Mouse (Mus musculus) spleen, postnatal 10 days (tissue): ENCODE measurements at regions not wholly inside any gene's neighbourhood (a gene's known extent, or its start where the extent isn't known, plus 50 kb on each side); places are given as distances from the start of the nearest gene placed in this dataset.

Experiments
- DNase-seq, 2 experiments: peaks; one replicate each; pipeline ENCODE4 v3.0.0; 2021 to 2022; ENCODE audit warnings: low spot score in 2 of 2

DNA sequence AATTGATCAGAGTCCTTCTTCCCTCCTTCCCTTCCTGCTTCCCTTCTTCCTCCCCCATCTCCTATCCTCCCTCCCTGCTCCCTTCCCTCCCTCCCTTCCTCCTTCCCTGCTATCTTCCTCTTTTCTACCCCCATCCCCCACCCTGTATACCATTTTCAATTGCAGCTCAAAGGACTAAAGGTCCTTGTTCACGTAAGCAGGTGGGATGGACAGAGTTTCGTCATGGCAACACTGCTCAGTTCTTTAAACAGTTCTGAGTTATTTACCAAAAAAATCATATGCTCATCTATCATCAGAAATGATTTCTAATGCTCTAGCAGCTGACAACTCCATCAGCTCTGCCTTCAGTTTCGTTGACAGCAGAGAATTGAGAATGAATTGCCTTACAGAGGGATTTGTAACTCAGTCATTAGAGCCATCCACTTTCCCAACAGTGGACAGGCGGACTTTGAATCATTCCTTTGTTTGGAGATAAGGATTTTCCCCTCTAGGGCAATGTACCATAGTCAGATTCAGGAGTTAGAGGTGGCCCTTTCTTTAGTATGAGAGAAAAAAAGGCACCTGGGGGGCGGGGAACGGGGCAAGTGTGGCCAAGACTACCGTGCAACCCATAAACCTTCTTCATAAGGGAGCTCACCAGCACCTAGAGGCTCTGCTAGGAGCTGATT lies 113.7 kb upstream of the Lrig1 start:
- DNase-seq = no peak

DNA sequence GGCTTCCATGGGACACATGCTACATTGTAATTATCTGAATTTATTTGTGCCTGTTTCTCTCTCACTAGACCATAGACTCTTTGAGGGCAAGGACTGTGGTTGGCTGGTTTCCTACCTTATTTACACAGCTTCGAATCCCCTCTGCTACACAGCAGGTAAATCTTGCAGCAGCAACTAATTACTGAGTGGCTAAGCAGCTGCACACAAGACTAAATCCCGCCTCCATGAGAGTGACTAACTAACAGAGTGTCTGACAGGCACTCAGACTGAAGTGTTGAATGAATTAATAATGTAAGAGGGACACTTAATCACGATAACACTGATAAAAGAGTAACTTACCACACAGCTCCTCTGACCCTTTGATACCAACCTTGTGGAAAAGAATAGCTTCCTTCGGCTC lies 111.9 kb upstream of the Lrig1 start:
- no peak for DNase-seq

DNA sequence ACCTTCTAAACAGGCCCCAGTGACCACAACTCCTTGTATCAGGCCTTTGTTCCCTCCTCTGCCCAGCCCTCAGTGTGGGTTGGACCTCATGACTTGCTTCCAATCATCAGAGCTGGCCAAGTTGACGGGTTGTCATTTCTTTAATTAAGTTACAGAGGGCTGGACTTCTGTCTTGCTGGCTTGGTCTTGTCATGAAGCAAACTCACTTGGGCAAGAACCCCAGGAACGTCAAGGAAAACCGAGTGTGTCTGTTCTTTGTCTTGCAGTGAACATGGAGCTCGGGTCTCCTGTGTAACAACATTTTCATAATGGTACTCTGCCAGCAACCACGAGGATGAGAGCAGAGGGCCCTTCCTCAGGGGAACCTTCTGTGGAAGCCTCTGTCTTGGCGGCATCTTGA lies 107.3 kb upstream of the Lrig1 start:
- no peak for DNase-seq

DNA sequence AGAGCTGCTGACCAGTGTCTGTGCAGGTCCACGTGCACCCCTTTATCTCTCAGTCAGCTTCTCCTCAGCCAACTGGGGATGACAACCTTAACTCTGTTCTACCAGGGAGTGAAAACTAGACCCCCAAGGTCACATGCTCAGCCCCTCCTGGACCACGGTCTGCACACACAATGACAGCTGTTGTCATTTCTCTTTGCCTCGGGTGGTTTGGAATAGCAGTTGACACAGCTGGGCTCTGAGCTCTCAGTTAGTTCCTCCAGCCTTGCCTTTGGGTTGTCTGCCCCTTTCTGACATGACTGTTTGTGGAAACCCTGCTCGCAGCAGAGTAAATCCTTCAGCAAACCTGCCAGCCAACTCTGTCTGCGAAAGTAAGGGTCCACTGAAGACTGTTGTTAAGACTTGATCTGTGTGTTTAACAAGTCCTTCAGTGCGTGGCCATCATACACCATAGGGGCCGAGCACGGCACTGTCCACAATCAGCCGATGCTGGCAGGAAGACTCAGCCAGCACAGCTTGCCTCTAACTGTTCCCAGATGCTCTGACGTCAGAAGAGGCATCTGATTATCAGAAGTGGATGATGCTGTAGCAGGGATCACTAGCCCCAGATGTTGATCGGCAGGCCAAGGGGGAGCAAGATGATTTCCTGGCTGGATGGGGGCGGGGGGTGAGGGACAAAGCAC lies 106.7 kb upstream of the Lrig1 start:
- no peak for DNase-seq

DNA sequence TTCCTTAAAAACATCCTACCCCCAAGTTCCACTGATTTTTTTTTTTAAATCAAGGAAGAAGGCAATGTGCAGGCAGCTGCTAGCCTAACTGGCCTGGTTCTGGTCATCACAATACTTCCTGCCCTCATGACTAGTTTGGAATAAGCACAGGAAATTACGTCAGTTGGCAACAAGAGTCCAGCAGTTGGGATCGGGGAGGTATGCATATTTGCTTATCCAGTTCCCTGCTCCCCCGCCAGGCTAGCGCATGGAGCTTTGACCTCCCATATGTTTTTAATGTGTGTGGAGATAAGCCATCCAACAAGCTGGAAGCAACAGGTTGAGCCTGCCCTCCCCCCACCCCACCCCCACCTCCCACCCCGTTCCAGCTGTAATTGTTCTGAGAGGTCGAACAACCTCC lies 105.7 kb upstream of the Lrig1 start:
- no peak for DNase-seq

DNA sequence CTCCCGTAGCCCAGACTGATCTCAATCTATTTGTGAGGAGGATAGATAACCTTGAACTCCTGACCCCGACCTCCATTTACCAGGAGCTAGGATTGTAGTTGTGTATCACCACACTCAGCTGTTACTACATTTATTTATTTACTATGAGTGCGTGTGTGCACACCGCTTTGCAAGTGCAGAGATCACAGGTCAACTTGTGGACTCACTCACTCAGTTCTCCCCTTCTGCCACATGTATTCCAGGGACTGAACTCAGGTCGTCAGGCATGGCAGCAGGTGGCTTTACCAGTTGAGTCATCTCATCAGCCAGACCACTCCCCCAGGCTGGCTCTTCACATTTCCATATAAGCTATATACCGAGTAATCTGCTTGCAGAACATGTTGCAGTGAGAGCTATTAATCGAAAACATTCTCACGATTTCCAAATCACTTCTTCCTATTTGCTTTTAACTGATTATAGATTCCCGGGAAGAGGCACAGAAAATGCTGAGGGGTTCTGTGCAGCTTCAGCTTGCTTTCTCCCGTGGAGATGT lies 104.4 kb upstream of the Lrig1 start:
- no peak for DNase-seq

DNA sequence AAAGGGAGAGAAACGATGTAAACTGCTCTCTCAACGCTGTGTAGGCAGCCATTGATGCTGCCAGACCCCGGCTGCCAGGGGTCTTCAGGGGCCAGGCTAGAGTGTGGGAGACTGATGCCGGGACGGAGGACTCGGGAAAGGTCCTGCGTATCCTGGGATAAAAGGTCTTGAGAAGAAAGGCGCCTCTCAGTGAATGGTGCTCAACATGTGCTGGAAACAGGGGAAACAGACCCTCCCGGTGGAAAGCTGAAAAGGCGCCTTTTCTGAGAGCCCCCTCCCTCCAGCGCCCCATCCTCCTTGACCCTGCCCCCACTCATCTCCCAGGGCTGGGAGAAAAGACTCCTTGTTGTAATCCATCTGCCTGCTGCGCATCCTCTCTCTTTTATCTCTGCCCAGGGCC lies 101.1 kb upstream of the Lrig1 start:
- no peak for DNase-seq

DNA sequence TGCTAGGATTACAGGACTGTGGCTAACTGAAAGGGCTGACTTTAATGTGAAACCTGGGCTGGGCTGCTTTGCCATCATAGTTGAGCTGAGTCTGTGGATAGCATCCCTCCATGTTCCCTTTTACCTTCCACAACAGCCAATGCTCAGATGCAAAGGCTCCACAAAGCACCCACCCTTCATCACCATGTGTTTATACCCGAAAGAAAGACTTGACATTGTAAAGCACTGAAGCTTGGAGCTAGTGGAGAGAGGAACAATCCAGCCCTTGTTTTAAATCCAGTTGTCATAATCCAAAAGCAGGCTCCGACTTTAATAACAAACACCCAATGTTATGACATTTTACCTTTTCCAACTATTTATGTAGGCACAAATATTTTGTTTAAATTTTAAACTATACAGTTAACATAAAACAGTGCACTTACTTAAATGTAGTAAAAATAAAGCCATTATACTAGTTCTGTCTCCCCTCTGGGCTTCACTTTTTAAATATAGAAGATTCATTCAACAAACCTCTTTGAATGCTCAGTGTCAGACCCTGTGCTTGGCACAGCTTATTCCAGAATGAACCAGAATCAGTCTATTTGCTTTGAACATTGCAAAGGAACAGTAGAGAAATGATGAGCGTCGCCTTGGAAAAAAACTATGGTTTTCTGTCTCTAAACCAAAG lies 98.7 kb upstream of the Lrig1 start:
- DNase-seq = no peak

DNA sequence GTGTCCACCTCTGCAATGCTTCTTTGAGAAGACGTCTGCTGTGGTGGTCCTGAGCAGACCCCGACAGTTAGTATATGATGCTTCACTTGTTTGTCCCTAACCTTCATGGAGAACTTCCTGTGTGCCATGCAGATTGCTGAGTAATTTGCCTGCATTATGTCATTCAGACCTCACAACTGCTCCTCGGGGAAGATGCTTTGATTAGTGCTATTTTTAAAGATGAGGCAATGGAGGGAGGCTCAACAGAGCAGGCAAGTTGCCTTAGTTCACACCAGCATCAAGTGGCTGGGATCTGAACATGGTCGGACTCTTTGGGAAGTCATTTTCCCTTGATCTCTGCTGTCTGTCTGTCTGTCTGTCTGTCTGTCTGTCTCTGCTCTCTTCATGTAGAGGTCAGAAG lies 95.5 kb upstream of the Lrig1 start:
- no peak for DNase-seq

DNA sequence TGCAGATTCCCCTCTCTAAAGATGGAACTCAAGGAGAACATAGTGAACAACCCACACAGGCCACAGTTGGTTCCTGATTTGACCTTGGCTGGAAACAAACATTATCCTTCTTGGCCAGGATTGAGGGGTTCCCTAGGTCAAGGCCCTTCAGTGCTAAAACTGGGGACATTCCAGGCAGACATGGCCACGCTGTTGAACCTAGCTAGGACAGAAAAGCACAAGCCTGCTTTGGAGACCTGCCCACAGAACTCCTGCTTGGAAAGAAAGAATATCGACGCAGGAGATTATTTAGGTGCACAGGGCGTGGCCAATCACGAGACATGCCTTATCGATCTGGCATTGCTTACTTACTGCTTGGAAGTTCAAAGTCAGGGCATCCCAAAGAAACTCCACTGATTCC lies 93.6 kb upstream of the Lrig1 start:
- DNase-seq = no peak

DNA sequence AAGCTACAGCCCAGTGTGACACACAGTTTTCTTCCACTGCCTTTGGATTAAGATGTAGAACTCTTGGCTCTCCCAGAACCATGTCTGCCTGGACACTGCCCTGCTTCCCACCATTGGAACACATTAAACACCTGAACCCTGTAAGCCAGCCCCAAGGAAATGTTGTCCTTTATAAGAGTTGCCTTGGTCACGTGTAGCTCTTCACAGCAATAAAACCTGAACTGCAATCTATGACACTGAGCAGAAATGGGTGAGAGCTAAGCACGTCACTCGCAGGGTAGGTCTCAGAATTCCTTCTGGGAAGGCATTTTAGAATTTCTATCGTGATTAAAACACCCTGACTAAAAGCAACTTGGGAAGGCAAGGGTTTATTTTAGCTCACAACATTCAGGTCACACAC lies 92.4 kb upstream of the Lrig1 start:
- no peak for DNase-seq

DNA sequence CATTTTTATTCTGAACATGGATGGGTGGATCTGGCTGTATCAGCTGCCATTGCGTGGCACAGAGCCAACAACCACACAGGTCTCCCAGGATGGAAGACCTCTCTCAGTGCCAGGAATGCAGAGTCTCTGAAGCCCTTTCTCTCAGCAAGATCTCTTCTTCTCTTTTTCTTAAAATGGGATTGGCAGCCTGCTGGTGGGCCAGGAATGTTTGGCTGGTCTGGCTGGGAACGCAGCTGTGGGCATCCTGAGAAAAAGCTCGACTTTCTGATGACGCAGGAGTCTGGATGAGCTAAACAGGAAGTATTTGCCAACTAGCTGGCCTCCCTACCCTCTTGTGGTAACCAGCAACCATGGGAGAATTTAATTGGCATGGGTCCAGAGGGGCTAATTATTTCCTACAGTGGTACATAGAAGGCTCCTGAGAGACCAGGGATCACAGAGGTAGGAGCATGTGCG lies 89.4 kb upstream of the Lrig1 start:
- DNase-seq = no peak

DNA sequence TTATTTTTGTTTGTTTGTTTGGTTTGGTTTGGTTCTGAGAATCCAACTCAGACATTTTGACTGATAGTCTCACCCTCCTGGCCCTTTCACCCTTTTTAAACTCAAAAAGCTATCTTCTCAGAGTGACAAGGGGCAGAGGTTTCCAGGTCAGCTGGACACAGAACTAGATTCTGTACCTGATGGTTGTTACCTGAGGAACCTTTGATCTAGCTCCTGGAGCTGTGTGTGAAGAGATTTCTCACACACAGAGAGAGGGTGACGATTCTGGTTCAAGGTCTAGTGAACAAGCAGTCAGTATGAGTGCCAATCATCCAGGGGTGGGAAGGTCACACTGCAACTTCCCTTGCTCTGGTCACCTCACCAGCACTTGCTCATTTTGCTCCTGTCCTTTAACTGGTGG lies 83.5 kb upstream of the Lrig1 start:
- no peak for DNase-seq

DNA sequence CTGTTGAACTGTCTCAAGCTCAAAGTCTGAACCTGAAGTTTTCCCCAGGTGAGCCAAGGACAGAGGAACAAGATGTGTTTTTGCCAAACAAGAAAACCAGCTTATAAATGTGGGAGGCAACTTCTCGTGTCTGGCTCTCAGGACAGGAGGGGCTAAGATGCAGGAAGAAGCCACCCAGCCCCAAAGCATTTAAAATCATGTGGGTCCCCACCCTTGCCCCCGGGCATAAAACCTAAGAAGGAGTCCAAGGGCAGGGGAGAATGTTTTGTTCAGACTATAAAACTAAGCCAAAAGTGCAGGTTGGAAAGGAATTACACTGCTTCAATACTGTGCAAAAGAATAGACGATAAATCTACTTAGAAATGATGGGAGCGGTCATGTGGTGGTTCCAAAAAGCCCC lies 80.7 kb upstream of the Lrig1 start:
- DNase-seq = no peak

DNA sequence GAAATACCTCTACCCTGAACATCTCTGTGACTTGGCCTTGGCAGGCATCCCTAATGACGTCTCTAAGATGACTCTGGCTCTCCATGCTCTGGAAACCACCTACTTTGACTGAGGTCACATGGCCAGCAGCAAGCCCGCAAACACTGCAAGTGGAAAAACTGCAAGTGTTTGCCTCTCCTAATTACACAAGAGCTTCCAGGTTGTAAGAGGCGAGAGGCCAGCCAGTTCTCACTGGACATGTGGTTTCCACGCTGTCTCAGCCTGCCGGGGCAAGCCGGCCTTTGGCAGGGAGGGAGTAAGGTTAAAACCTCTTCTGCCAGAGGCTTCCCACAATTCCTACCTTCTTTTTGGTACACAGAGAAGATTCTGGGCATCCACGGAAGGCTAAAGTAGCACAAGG lies 79.9 kb upstream of the Lrig1 start:
- no peak for DNase-seq

DNA sequence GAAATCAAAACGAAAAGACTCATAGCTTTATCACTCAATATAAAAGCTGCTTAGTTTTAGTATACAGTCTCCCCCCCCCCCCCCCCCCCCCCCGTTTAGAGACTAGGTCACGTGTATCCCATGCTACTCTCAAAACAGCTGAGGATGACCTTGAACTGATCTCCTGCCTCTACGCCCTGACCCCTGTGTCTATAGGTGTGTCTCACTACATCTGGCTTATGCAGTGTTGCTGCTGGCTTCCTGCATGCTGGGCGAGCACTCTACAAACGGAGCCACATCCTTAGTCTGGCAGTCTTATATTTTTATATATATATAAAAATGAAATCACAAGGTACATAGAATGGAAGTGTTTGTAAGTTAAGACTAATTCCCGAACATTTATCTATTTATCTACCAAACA lies 79.3 kb upstream of the Lrig1 start:
- DNase-seq = no peak

DNA sequence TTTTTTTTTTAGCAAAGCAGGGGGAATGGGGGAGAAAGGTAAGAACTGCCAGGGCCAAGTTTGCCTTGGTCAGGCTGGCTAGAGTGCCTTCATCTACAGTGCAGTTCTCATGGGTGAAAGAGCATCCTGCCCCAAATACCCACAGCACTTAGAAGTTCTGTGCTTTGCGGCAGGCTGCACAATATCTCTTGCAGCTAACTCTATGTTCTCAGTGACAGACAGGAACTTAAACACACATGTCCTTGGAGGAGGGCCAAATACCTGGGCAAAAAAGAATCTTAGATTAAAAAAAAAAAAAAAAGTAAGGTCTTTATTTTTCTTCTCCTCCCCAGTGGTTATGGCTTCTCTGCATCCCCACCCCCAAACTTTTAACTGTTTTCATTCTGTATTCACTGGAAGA lies 78.8 kb upstream of the Lrig1 start:
- DNase-seq = no peak

DNA sequence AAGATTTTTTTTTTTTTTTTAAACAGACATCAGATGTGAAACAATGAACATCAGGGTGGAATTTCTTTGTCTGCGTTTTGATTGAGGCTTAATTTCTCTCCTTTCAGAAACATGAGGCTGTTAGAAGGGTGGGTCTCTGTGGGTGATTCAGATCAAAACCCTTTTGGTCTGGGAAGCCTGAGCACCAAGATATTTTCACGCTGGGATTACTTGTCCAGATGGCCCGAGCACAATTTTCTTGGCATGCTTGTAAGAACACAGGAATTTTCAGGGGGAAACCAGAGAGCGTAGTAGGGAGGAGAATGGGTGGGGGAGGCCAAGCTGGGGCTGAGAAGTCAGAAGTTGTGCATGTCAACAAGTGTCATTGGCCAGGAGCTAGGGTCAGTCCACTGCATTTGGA lies 76.6 kb upstream of the Lrig1 start:
- no peak for DNase-seq

DNA sequence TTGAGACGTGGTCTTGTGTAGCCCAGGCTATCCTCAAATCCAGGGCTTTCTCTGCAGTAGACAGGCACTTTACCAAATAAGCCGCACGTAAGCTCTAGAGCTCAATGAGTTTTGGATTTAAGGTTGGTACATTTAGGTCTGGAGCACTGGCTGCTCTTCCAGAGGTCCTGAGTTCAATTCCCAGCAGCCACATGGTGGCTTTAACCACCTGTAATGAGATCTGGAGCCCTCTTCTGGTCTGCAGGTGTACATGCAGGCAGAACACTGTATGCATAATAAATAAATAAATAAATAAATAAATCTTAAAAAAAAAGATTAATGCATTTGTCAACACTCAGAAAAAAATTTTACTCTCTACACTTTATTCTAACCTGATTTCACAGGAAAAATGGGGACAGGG lies 74.9 kb upstream of the Lrig1 start:
- no peak for DNase-seq

DNA sequence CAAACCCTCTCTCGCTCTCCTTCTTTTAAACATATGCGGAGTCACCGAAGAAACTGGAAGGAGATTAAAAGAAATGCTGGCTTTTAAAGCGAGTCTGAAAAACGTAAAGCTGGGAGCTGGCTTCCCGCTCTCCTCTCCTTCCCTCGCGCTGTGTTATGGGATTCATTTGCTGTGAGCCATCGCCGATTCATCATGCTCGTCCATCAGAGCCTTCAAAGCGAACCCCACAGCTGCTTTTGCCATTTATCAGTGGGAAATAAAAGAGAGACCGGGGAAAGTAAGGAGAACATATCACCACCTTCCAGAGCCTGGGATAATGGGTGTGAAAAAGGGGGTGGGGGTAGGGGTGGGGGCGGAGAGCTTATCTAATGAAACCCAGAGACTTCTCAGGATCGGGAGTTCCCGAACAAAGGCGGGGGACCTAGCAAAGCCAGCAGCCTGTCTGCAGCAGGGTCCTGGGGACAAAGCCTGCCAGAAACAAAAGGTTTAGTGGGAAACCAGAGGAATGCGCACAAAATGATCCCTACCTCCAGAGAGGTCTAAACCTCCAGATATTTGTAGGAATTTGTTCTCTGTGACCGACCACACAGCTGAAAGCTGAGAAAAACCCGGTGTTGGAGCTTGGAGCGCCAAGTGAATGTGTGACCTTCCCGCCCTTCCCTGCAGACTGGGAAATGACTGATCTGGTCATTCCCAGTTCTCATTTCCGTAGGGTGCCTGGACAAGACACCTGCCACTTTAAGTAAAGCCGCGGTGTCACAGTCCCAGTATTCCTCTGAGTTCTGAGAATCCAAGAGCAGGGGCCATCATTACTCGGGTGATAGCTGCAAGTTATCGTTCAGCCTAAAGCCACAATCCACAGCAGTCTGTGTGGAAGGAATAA lies 73.9 kb upstream of the Lrig1 start:
- no peak for DNase-seq

DNA sequence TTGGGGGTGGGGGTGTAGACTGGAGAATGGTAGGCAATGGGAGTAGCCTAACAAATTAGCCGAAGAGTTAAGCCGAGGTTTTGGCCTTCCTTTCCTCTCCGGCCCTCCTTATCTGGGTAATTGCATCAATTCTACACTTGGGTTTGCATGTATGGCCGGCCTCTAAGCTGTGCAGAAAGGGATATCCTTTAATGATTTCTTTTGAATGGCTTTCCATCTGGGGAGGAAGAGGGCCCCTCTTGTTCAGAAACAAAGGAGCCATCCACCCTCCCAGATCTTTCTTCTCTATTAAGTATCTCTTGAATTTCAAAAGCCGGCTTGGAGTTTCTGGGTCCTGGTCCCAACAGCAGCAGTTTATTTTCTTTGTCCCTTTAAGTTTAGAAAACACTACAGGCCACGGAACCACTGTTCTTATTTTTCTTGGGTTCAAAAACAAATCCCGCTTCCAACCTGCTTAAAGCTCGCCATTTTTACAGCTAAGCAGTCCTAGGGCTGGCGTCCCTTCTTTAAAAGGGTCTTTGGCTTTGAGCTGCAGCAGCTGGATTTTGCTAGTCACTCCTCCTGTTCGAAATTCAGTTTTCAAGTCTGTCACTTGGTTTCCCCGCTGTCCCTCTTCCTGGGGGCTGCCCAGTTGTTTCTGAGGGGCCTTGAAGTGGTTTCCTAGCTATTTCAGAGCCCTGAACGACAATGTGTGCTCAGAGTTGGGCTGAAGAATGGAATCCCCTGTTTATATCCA lies 73.1 kb upstream of the Lrig1 start:
- DNase-seq = no peak
